Mouse (Mus musculus): ENCODE data around the gene Itgal. TPM values are rescaled to one million over a fixed set of nuclear protein-coding genes. Genes with fewer than 3 reads are reported as not detected.
"Not testable (repeated sequence)": the region's sequence is repeated elsewhere in the genome, so short reads cannot be mapped to it uniquely, and the experiment has no call there.

Itgal gene
- total RNA-seq (2021), result under 1 TPM; 0.59 to 0.72 TPM
- long read RNA-seq, experiment 1, partial matches to known transcripts, result 2 of 7 reads
- long read RNA-seq, experiment 1, other reads (novel, unspliced or antisense), result 4 of 7 reads
- long read RNA-seq, experiment 2, partial matches to known transcripts, result 0 of 1 reads
- long read RNA-seq, experiment 2, other reads (novel, unspliced or antisense), result 1 of 1 reads

GRCm38 (mm10) chr7:127296098-127296497 lies at the start of gene Itgal:
Gene Itgal (plus strand): TSS chr7:127296260.
- intact Hi-C loops (cut with DNase I), result no loop called here
- DNase-seq (ENCODE audit: low spot score in 2 of 2), result no peak

GRCm38 (mm10) chr7:127250511-127250910 lies 45.5 kb upstream of the Itgal start:
- DNase-seq (ENCODE audit: low spot score in 2 of 2); intact Hi-C loops (cut with DNase I): not testable (repeated sequence)

- intact Hi-C loops (cut with DNase I), result no loop called here
- no peak for DNase-seq (ENCODE audit: low spot score in 2 of 2)
These were observed 43.6 kb upstream of the Itgal start for GRCm38 (mm10) chr7:127252414-127252813.

GRCm38 (mm10) chr7:127253341-127253740 lies 42.7 kb upstream of the Itgal start:
- intact Hi-C loops (cut with DNase I), result no loop called here
- no peak for DNase-seq (ENCODE audit: low spot score in 2 of 2)

- DNase-seq (ENCODE audit: low spot score in 2 of 2), result peak; percentile 96 to 97
- intact Hi-C loops (cut with DNase I), result no loop called here
These were observed 42.0 kb upstream of the Itgal start for GRCm38 (mm10) chr7:127253821-127254769.

- no peak for DNase-seq (ENCODE audit: low spot score in 2 of 2)
- intact Hi-C loops (cut with DNase I), result no loop called here
These were observed 41.1 kb upstream of the Itgal start for GRCm38 (mm10) chr7:127255008-127255407.

- intact Hi-C loops (cut with DNase I), result no loop called here
- no peak for DNase-seq (ENCODE audit: low spot score in 2 of 2)
These were observed 40.1 kb upstream of the Itgal start for GRCm38 (mm10) chr7:127255965-127256364.

GRCm38 (mm10) chr7:127256518-127256917 lies 39.5 kb upstream of the Itgal start:
- intact Hi-C loops (cut with DNase I), result no loop called here

GRCm38 (mm10) chr7:127259186-127259905 lies 36.7 kb upstream of the Itgal start:
- DNase-seq (ENCODE audit: low spot score in 2 of 2), result no peak
- intact Hi-C loops (cut with DNase I), result no loop called here

More at GRCm38 (mm10) chr7:127256518-127256917, 39.5 kb upstream of the Itgal start:
- DNase-seq (ENCODE audit: low spot score in 2 of 2), result peak in 1 of 2 experiments; percentile 55

GRCm38 (mm10) chr7:127260309-127261111 lies 35.5 kb upstream of the Itgal start, which contains the start of gene Dctpp1:
Gene Dctpp1 (minus strand): TSS chr7:127260709.
- peak; percentile 98 to 99 for DNase-seq (ENCODE audit: low spot score in 2 of 2)
- intact Hi-C loops (cut with DNase I), result loop anchor here (5.0 kb wide), 1 partner anchor 217 kb away; the partner anchor contains the start of gene Fbrs

GRCm38 (mm10) chr7:127262218-127262961 lies 33.7 kb upstream of the Itgal start:
- intact Hi-C loops (cut with DNase I), result loop anchor here (5.0 kb wide), 1 partner anchor 215 kb away; the partner anchor contains the start of gene Fbrs

GRCm38 (mm10) chr7:127263526-127263925 lies 32.5 kb upstream of the Itgal start:
- intact Hi-C loops (cut with DNase I), result loop anchor here (5.0 kb wide), 1 partner anchor 214 kb away; the partner anchor contains the start of gene Fbrs
- DNase-seq (ENCODE audit: low spot score in 2 of 2), result no peak

More at GRCm38 (mm10) chr7:127262218-127262961, 33.7 kb upstream of the Itgal start:
- DNase-seq (ENCODE audit: low spot score in 2 of 2), result no peak

- intact Hi-C loops (cut with DNase I), result no loop called here
- DNase-seq (ENCODE audit: low spot score in 2 of 2), result no peak
These were observed 25.8 kb upstream of the Itgal start for GRCm38 (mm10) chr7:127270256-127270655.

GRCm38 (mm10) chr7:127270666-127271065 lies 25.4 kb upstream of the Itgal start:
- DNase-seq (ENCODE audit: low spot score in 2 of 2), result no peak
- intact Hi-C loops (cut with DNase I), result no loop called here

- intact Hi-C loops (cut with DNase I), result no loop called here
- no peak for DNase-seq (ENCODE audit: low spot score in 2 of 2)
These were observed 25.0 kb upstream of the Itgal start for GRCm38 (mm10) chr7:127271093-127271492.

- intact Hi-C loops (cut with DNase I), result no loop called here
- DNase-seq (ENCODE audit: low spot score in 2 of 2), result no peak
These were observed 23.5 kb upstream of the Itgal start for GRCm38 (mm10) chr7:127272566-127272965.

- intact Hi-C loops (cut with DNase I), result no loop called here
These were observed 22.7 kb upstream of the Itgal start for GRCm38 (mm10) chr7:127273118-127273923.

More at GRCm38 (mm10) chr7:127273118-127273923, 22.7 kb upstream of the Itgal start:
- DNase-seq (ENCODE audit: low spot score in 2 of 2), result no peak
